Mouse (Mus musculus) CD4-positive, CD25-positive, alpha-beta regulatory T cell (primary cell): ENCODE measurements around the gene Cdc42ep3. TPM values are rescaled to one million over a fixed set of nuclear protein-coding genes. Genes with fewer than 3 reads are reported as not detected.

Source experiments
- polyA plus RNA-seq: library from polyadenylated mRNA; unstranded; fragments of 100-300 nt; shearing (Covaris generic); gene quantifications from one replicate; pipeline ENCODE4 v1.2.1, GENCODE M21; 2017

Gene Cdc42ep3
- 54.7 TPM for polyA plus RNA-seq

DNA sequence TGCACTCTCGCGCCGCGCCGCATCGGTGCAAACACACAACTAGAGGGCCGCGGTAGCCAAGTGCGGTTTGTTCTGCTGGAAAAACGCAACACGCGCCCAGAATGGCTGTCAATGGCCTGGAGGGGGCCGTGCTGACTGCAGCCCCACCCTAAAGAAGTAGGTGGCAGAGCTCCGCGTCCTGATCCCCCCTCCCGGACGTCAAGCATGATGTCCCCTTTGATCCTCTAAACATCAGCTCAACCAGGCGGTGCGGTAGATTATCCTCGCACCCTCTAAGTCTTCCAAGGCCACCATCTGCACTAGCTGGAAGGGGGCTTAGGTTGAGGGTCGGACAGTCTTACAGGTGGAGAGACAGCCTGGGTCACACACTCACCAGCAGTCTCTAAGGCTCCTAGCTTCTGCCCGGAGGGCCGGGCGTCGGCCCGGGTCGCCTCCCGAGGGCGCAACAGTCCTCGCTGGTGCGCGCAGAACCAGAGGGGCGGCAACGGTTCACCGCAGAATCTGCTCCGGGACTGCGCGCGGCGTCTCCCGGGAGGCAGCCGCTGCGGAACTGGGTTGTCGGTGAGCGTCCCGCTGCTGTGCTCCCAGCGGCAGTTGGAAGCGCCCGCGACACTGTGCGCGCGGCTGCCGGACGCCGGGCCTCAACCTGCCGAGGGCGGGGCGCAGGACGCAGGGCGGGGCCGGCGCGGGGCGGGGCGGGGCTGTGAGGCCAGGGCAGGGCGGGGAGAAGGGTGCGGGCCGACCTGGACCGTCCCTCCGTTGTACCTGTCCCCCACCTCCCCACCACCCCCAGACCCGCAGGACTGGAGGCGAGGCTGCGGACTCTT is at the start of gene Cdc42ep3:
Gene Cdc42ep3 (minus strand): TSS at position 648 of the 827 bp plus-strand sequence.

